Mouse (Mus musculus) thymus, postnatal 14 days (tissue): Measurements from ENCODE around the gene Golt1a.
"Not testable (repeated sequence)": the region's sequence is repeated elsewhere in the genome, so short reads cannot be mapped to it uniquely, and the experiment has no call there.

Source experiments
- DNase-seq: peaks from one replicate; pipeline ENCODE4 v3.0.0; 2021

Gene Golt1a

DNA sequence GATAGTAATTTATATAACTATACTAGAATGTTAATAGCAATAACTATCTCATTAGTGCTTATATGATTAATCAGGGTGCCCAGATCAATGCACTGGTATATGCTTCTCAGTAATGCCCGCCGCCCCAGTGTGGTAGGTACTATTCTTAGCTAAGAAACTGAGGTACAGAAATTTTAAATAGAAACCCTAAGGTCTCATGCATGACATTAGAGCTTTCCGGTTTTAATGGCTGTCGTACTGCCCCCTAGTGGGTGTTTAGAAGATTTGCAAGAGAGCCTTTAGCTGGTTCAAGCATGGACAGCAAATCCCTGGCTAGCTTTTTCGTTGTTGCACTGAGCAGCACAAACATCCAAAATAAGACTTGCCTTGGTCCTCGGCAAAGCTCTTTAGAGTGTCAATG lies 2.3 kb upstream of the Golt1a start:
- DNase-seq: peak; percentile 46

DNA sequence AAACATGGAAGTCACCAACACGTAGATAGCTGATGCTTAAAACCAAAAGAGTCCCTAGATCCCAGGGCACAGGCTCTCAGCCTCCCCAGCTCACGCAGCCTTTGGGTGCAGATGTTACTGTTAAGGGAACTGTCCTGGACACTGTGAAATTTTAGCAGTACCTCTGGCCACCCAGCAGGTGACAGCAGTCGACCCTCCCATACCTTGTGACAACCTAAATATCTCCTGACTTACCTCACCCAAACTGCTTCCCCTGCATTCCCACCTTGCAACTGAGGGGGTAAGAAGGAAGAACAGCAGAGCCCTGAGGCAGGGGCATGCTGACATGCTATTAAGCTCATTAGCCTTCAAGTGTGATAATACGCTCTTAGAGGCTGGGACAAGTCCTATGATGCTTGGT lies 1.6 kb downstream of the Golt1a start:
- DNase-seq: no peak

GRCm38 (mm10) chr1:133311946-133312345 lies 2.3 kb downstream of the Golt1a start:
- no peak for DNase-seq

DNA sequence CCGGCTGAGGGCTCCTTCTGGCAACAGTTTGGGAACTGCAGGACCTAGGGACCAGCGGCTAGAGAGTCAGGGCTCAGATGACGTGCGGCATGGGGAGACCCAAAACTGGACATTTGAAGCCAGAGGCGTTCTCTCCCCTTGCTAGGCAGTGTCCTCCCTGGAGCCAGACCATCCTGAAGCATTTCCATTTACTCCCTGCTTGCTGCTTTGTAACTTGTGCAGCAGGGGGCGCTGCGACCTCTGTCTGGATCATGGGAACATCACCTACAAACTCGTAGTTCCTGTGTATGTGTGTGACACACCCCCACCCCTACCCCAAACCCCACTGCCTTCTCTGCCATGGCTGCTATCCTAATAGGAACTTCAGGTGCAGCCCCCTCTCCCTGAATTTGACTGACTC lies 4.8 kb downstream of the Golt1a start:
- peak; percentile 65 for DNase-seq

DNA sequence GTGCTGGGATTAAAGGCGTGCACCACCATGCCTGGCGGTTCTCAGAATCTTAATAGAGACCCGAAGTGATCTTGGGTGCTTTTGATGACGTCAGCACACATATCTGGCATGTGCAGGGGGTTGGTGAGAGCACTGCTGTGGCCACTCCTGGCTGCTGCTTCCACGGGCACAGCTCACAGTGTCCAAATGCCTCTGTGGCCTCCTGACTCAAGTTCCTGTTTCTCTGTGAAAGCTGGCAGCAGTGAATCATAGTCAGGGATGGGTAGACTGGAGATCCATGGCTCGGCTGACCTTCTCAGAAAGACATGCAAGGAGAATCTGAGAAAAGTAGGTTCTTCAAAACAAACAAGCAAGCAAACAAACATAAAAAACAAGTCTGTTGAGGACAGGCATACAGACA lies 6.2 kb downstream of the Golt1a start:
- no peak for DNase-seq

DNA sequence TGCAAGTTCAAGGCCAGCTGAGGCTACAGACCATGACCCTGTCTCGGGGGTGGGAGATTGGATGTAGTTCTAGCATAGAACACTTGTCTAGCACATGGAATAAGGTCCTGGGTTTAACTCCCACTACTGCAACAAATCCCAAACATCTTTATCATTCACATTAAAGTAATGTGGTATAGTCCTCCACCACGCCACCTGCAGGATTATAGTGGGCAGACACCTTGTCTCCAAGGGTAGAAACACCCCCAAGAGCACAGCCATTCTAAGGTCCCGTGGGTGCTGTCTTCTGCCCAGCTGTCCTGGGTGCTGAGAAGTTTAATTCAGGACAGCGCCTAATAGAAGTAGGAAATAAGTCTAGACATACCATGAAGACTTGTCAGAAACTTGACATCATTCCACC lies 7.0 kb downstream of the Golt1a start:
- no peak for DNase-seq

DNA sequence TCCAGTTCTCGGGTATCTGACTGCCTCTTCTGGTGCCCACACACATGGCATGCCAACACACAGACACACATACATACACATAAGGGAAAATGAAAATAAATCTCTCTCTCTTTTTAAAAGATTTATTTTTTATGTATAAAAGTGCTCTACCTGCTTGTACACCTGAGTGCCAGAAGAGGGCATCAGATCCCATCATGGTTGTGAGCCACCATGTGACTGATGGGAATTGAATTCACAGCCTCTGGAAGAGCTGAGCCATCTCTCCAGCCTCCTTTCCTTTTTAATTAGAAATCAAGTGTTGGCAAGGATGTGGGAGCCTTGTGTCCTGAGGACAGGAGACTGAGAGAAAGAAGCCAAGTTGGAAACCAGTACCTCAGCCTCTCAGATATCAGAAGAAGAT lies 7.5 kb downstream of the Golt1a start:
- no peak for DNase-seq

DNA sequence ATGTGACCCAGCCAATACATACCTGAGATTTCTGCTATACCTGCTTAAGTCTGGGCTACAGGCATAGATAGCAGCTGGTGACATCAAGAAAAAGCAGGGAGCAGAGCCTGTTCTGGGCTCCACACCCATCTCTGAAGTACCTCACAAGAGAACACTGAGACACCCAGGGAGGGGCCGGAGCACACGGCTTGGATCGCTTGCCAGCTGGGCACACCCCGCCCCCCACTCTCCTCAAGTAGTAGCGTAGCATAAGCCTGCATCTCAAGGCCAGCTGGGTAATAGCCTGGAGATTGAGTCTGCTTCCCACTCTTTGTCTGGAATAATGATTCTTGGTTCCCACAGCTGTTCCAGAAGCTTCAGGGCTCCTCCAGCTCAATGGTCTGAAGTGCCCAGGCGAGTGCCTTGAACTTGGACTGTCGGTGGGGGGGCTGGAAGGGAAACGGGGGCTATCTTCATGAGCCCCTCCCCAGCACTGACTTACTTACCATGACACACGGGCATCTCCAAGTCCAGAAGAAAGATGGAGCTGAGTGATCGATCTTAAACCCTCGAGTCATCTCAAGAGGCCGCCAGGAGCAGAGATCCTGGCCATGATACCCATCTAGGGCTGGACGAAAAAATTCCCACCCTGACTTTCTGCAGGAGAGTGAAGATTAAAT lies 11.8 kb downstream of the Golt1a start, which contains the start of gene Kiss1:
Kiss1 (plus strand) TSS at position 609 of the 659 bp plus-strand sequence.
- DNase-seq: no peak

GRCm38 (mm10) chr1:133323333-133323732 lies 13.7 kb downstream of the Golt1a start:
- no peak for DNase-seq

DNA sequence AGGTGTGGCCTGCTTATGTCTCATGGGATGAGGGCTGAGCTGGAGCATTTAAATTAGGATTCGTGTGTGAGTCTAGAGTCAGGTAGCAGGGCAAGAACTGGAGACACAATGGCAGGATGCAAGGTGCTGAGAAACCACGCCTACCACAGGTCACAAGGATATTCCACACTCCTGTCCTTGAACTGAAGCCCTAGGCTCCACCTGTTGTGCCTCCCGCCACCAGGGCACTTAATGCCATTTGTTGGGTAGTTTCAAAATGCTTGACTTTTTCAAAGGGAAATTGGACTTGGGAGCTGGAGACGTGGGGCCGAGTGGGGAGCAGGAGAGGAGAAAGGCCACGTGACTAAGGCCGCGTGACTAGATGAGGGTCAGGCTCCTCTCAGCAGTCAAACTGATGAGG lies 16.4 kb downstream of the Golt1a start:
- DNase-seq: no peak

GRCm38 (mm10) chr1:133327094-133327493 lies 17.5 kb downstream of the Golt1a start:
- DNase-seq: no peak

GRCm38 (mm10) chr1:133328299-133328795 lies 18.7 kb downstream of the Golt1a start:
- DNase-seq: no peak

- DNase-seq: no peak
Measured at GRCm38 (mm10) chr1:133328896-133329637, 19.5 kb downstream of the Golt1a start.

DNA sequence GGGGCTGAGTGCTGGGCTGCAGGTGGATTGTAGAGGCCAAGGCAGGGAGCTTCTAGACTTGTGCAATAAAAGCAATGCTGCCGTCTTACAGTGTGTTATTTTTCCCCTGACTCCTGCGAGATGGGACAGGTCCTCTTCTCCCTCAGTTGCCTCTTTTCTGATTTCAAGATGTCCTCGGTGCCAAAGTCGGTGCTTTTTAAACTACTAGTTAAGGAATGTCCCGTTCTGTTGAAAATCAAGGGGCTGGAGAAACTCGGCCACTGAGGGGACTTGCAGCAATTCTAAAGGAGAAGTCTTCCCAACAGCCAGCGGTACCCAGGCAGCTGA lies 20.0 kb downstream of the Golt1a start:
- DNase-seq: no peak

DNA sequence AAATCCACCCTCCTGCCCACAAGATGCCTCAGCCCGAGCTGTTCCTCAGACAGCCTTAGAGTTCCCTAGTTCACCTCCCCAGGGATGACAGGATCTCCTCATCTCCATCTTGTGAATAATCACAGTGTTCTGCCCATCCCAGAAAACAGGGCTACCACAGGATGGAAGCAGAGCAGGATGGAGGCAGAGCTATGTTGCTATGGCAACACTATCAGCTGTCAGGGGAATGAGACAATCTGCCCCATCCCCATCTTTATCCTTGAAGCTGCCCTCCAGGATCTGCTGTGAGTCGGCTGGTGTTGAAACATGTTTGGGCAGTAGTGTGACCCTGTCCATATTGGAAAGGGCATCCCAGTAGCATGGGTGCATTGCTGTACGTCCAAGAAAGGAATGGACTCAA lies 21.5 kb downstream of the Golt1a start:
- no peak for DNase-seq

DNA sequence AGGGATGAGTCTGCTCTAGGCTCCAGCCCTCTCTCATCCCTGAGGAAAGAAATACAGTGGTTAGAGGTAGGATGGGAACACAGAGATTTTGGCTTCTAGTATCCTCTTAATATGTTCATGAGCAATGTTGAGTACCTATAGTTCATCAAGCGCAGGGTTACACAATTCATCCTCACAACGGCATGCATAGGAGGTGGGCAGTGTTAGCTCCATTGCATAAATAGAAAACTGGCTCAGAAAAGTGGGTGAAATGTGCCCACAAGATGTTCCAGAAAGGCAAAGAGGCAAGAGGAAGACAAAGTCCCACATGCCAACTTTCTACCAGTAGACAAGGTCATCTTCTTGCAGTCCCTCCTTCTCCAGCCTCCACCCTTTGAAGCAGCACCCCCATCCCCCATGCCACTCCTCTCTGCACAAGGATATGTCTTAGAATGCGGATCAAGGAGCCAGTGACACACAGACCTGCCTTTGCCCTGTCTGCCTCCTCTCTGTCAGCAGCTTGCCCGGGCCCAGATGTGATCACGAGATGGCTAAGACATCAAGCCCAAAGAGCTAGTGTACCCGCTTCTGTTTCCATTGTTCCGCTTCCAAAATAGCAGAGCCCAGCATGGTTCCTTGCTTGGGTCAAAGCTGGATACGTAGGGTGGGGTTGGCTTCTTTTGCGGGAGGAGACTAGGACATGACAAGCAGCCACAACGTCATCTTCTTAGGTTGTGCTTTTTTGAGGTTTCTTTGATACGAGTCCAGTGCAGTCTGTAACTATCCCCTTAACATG lies 23.2 kb downstream of the Golt1a start:
- DNase-seq: no peak

DNA sequence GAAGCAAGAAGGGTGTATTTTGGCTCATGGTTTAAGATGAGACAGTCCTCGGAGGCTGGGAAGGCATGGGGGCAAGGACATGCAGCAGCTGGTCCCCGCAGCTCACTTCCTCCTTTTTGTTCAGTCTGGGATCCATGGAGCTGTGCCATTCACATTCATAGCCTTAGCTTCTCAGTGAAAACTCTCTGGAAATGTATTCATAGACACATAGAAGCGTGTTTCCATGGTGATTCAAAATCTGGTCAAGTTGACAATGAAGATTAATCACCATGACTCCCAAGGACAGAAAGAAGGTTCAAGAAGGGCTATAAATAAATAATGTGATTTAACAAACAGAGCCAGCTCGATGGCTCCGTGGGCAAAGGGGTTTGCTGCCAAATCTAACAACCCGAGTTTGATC lies 24.3 kb downstream of the Golt1a start:
- no peak for DNase-seq

DNA sequence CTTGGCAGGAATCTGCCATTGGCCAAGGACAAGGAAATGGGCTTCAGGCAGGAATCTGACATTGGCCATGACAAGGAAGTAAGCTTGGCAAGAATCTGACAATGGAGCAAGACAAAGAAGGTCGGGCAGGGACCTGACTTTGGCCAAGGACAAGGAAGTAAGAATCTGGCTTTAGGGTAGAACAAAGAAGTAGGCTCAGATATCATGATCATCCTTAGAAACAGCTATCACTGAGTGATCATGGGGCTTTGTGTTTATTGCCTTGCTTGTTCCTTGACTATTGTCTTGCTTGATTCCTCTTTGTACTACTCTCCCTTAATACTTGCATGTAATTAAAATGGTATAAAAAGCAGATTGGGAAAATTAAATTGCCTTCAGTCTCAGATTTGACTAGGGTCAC lies 30.8 kb downstream of the Golt1a start:
- DNase-seq: not testable (repeated sequence)

- no peak for DNase-seq
Measured at GRCm38 (mm10) chr1:133344357-133344756, 34.8 kb downstream of the Golt1a start.

- no peak for DNase-seq
Measured at GRCm38 (mm10) chr1:133346531-133346930, 36.9 kb downstream of the Golt1a start.

GRCm38 (mm10) chr1:133347226-133347625 lies 37.6 kb downstream of the Golt1a start:
- DNase-seq: no peak

- no peak for DNase-seq
Measured at GRCm38 (mm10) chr1:133347693-133348520, 38.3 kb downstream of the Golt1a start.

DNA sequence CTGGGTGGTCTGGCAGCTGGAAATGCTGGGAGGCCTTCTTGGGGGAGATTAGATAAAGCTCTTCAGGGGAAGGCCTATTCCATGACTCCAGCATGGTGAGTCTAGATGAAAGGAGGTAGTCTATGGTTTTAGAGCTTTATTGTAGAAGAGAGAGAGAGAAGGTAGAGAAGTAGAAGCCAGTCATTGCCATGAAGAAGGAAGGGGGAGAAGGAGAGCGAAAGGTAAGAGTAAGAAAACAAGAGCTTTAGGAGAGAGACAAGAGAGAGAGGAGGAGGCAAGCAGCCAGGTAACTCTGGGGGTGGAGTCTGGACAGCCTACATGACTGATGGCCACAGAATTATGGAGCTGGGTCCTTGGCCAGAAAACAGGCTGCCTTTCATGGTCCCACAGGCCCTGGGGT lies 40.6 kb downstream of the Golt1a start, which contains the start of gene Ren1:
Ren1 (plus strand) TSS at position 301 of the 400 bp plus-strand sequence.
- no peak for DNase-seq
